Mouse (Mus musculus): Measurements from ENCODE around the gene A530016L24Rik.

Gene A530016L24Rik

DNA sequence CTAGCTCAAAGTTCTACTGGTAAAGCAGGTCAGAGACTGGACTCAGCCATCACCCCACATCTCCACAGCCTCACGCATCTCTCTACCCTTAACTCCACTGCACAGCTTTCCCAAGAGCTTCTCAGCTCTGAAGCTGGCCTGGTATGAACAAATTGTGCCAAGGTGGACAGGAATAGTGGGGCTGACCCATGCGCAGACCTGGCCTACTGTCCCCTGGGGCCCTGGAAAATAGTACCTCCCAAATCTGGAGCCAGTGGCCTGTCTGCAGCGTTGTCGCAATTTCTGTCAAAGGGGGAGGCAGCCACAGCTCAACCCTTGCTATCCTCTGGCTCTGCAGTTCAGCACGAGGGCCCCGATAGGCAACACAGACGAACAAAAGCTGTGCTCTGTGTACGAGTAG is at the start of gene A530016L24Rik:
Gene A530016L24Rik (plus strand): TSS at position 315 of the 400 bp plus-strand sequence.
- DNase-seq = no peak

DNA sequence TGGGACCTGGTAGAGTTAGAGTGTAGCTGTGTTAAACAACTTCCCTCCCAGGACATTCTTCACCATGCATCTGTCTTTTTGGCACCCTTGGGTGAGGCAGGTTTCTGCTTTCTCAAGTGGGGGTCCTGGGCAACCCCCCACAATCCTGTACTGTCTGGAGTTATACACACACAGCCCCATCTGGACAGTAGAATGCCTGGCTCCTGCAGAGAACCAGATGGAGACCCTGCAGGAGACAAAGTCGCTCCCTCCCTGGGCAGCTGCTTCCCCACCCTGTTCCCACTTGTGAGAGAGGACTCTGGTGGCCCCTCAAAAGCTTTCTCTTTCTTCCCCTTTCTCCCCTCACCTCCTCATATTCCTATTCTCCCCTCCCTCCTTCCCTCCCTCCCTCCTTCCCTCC is 49.3 kb upstream of the A530016L24Rik start:
- no peak for DNase-seq

DNA sequence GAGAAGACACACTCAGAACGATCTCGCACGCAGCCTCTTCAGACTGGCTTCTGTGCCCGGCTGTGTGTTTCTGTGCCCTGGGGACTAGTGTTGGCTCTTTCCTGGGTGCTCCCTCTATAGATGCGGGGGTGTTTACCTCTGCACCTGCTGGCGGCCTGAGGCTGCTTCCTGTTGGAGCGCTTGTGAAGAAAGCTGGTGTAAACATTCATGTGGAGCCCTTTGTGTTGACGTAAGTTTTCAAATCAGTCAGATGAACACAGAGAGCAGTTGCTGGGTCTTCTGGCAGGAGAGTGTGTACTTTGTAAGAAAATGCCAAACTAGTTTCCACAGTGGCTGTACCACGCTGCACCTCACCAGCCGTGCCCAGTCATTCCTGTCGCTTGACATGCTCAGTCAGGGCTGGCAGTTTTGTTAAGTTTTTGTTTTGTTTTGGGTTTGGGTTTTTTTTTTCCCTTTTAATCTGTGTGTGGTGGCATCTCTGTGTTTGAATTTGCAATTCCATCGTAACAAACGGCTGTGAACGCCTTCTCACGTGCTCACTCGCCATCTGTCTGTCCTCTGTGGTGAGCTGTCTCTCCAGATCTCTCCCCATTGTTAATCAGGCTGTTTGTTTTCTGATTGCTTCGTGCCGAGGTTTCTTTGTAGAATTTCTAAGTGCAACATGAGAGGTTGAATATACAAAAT is 40.0 kb upstream of the A530016L24Rik start:
- DNase-seq = peak; percentile 16 to 54

DNA sequence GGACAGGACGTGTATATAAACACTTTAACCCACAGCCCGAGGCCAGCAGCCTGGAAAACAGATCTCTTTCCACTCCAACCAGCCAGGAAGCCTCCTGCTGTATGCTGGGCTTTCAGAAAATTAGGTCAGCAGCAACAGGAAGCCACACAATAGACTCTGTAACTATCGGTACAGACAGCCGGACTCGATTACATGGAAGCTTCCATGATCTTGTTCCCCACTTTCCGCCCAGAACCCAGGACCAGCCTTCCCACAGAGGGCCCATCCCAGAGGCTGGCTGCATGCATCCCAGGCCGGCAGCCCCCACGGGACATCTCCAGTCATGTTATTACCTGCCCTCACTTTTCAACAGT is 39.4 kb upstream of the A530016L24Rik start:
- DNase-seq = peak; percentile 17 to 39

DNA sequence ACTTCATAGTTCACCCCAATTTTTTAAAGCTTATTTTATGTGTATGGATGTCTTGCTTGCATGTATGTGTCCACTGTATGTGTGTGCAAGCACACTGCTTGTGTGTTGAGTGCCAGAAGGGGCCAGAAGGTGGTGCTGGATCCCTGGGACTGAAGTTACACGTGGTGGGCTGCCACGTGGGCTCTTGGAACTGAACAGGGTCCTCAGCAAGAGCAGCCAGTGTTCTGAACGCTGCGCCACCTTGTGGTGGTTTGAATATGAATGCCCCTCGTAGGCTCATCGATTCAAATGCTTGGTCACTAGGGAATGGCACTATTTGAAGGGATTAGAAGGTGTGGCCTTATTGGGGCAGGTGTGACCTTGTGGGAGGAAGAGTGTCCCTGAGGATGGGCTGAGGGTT is 38.4 kb upstream of the A530016L24Rik start:
- peak in 1 of 2 experiments; percentile 21 for DNase-seq

DNA sequence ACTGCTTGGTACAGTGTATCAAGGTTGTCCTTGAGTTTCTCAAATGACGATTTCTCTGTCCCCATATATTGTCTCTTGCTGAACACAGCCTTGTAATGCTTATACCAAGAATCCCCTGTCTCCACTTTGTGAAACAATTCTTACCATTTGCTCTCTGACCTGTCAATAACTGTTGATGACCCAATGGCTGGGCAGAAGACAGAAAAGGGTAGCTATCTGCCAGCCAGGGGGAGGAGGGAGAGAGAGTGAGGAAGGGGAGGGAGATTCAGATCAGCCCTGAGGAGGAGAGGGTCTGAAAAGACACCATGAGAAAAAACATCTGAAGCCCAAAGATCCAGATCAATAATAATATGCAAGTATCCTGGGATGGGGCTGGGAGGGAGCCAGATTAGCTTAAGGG is 37.9 kb upstream of the A530016L24Rik start:
- DNase-seq = no peak

DNA sequence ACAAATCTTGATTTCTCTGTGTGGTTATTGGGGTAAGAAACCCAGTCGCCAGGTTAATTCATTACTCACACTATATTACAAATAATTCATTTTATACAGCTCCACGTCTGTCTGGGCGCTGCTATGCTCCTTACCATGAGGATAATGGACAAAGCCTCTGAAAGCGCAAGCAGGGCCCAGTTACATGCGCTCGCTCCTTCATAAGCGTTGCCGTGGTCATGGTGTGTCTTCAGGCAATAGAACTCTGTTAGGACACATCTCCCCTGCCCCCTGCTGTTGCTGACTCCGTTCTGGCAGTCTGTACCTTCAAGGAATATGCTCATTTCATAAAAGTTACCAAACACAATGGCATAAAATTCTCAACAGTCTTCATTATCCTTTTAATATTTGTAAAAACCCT is 37.4 kb upstream of the A530016L24Rik start:
- DNase-seq = no peak

DNA sequence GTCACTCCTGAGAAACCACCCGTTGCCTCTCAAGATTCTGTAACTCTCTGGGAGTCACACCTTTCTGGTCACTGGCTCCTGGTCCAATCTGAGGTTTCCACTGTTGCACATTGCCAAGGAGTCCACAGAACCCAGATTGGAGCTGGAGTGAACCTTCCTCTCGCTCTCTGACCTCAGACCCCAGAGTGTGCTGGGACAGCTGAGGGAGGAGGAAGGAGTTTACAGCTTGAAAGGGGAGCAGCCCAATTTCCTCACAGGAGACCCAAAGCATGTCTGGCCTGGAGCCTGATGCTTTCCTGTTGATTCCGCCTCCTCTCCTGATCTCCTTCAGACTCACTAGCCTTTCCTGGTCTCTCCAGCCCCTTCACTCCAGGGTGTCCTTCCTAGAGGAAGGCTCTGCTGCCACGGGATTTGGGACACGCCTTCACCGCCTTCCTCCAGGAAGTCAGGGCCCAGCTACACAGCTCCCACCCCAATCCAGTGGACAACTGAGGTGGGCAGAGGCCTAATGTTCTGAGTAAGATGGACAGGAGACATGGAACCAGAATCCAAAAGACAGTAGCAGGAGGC is 33.0 kb upstream of the A530016L24Rik start:
- peak; percentile 11 to 34 for DNase-seq

DNA sequence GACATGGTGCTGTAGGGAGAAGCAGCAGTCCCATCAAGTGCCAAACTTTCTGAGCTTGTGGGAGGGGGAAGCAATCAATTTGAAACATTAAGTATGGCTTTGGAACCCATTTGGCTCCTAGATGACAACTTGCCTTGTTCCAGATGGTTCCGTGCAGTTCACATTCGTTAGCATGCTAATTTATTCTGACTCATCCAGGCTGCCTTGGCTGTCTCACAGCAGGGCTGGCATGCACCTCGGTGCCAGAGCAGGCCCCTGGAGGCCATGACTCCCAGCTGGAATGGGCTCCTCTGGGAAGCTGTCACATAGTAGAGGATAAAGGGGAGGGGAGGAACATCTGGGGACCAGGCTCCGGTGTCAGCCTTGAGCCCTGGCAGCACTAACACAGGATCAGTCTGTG is 31.4 kb upstream of the A530016L24Rik start:
- DNase-seq = no peak

DNA sequence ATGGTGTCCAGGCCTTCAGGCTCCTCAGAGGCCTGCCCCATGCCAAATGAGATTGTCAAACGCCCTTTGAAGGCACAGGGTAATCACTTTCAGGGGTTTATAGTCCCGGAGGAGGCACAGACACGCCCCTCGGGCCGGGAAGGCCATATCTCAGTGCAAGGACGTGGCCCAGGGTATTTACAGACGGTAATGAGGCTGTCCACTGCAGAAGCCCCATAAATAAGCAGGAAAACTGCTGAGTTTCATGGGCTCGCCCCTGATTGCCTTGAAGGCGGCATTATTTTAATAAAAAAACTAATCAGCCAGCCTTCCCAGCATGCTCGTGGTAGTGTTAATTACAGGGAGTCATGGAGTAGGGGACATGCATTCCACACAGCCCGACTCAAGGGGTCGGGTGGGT is 26.8 kb upstream of the A530016L24Rik start:
- no peak for DNase-seq

DNA sequence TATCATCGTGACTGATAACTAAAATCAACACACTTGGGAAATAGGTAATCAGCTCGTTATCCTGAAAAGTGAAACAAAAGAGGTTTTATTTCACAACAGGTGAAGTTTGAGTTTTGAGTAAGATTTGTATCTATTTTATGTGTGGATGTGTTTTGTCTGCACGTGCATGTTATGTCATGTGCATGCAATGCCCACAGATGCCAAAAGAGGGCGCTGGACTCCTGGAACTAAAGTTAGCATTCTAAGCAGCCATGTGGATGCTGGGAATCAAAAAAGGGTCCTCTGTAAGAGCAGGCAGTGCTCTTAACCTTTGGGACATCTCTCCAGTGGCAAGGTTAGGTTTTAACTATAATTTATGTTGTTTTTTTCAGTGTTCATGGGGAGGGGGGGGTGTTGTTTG is 26.0 kb upstream of the A530016L24Rik start:
- no peak for DNase-seq

DNA sequence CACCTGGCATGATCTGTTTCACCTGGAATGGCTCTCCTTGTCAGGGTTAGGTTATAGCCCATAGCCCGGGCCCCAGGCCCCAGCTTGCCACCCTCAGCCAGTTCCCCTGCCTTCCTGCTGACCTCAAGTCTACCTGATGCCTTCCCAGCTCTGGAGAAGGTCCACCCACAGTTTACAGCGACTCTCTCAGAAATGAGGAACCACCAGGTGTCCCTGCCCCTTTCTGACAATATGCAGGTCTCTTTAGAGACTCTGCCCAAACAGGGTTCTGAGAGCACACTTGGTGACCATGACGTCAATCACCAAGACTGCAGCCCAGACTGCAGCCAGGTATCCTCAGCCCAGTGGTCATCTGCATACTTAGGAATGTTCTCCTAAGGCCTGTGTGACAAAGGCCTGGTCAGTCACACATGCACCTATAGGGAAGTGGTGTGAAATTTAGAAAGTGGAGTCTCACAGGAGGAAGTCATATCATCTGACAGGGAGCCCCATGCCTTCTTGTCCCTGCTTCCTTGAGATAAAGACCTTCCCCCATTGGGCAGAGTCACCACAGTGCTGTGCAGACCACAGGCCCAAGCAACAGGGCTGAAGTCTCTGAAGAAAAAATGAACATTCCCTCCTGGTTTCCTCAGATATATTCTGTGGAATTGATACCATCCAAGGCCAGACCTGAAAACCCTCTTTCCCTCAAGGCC is 25.4 kb upstream of the A530016L24Rik start:
- DNase-seq = no peak

DNA sequence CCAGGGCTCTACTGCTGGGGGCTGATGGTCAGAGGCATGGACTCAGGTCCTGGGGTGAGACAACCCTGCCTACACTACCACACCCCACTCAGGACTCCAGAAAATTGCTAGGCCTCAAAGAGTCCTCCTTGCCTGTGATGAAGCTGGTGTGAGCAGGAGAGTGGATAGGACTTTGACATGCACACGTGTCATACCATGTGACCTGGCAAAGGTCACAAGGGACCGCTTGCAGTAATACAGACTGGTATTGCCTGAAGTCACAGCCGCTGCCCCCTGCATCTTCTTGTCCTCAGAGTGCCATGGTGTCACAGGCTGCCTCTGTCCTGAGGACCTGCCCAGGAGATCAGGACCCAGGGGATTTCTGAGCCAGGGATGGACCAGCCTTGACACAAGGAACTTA is 24.7 kb upstream of the A530016L24Rik start:
- DNase-seq = no peak

DNA sequence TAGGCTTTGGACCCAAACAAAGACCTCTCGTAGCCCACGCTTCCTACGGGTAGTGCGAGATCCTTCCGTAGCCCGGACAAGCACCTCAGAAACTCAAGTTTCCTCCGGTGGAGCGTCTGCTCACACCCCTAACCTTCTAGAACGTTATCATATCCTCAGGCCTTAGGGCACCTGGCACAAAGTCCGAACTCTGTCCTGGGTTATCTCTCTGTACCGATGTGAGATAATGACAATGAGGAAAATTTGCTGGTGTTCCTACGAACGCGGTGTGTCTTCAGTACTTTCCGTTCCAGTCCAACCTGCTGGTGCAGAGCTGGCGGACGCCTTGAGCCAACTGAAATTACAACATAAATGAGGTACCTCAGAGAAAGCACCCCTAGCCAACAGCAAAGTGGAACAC is 23.3 kb upstream of the A530016L24Rik start:
- DNase-seq = no peak

DNA sequence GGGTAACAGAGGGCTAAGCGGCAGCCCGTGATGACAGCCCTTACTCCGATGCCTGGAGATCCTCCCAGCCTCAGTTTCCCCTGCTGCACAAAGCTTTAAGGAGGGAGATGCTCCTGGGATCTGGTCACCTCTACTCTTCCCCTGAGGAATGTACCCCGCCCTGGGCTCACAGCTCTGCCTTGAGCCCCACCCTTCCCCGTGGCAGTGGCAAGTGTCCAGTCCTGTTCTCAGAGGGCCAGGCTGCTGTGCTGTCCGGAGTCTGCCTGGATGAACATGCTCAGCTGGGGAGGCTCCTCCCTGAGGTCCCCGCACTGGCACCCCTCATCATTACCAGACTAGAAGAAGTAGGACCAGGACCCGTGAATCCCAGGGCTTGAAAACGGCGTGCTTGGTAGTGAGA is 21.9 kb upstream of the A530016L24Rik start:
- no peak for DNase-seq

DNA sequence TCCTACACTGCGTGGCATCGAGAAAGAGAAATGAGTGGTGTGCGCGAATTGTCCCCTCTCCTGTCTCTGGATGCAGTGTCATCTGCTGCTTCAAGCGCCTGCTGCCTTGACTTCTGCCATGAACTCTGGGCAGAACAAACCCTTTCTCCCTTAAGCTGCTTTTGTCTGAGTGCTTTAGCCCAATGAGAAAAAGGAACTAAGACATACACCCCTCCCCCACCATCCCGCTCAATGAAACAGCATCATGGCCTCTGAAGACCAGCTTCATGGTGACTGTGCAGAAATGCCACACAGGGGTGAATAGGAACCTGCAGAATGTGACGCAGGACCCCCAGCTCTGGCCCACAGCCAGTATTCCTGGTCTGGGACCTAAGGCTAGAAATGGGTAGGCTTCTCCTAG is 19.9 kb upstream of the A530016L24Rik start:
- no peak for DNase-seq

DNA sequence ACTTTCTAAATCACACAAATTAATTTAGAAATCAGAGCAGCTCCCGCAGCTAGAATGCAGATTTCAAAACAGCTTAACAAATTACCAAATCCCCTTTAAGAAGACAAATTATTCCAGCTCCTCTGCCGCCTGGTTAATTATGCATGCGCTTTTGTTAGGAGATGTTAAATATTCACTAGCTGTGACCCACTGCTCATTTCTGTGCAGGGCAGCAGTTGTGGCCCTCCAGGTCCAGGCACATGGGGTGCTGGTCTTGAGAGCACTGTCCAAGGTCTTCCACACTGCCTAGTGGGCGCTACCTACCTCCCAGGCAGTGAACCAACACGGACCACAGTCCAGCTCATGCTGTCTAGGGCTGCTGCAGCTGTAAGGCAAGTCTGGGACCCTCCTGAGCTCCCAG is 19.0 kb upstream of the A530016L24Rik start:
- no peak for DNase-seq

DNA sequence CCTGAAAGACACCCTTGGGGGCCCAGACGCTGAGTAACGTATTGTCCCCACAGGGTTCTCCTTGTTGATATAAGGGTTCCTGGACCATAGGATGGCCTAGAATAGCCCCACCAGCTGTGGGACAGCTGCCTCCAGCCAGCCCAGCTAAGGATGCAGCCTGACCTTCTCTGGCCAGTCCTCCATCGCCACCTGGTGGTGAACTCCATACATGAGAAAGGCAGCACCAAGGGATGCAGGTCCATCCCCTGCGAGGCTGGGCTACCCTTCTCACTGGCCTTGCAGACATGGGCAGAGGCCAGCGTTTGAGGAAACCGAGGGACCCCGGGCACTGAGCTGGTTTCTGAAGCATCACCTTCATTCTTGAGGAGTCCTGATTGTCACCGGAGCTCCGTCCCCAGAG is 15.5 kb upstream of the A530016L24Rik start:
- peak; percentile 69 to 77 for DNase-seq

DNA sequence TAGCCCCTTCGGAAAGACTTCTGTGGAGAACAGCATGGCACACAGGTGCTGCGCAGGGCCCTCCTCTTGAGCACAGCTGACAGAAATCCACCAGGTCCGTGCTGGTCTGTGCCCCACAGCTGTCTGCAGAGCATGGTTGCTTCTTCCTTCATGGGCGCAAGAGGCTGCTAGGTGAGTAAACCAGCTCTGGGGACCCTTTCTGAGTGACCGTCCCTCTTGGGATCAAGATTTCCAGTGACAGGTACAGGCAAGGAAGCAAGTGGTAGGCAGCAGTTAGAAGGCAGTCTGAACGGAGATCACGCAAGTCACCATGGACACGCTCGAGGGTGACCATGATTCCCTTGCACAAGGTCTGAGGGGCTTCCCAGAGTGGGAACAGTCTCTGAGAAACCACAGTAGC is 287 bp downstream of the A530016L24Rik start:
- no peak for DNase-seq

DNA sequence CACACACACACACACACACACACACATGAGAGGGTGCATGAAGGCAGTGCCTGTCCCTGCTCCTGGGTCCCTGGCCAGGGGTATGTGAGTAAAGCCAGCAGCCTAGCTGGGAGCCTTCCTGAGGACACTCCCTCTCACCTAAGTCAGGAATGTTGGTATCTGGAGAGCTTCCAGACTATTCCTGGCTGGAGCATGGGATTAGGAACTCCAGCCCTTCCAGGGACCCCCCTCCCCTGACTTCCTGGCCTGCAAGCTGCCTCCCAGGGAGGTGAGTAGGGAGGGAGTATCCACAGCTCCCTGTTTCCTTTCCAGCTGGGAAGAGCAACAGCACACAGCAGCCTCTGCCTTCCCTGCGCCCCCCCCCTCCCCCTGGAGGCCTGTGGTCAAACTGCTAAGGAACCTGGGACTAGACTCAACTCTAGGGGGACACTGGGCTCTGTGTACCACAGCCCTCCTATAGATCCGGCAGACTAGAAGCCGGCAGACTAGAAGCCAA is 1.2 kb downstream of the A530016L24Rik start:
- peak; percentile 42 to 70 for DNase-seq

DNA sequence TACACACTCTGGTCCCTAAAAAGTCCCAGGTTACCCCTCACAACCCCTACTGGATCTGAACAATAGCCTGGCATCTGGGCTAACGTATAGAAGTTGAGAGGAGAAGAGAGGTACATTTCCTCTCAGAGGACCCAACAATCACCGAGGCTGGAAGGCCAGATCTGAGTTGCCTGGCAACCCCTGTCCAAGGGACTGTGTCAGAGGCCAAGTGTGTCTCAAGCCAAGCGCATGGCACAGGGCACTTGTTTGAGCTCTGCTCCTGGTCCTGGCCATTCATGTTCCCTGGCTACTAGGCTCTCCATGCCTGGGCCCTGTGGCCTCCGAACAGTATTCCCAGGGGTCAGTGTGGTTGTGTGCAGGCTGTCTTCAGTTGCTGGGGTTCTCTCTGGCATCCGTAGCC is 6.9 kb downstream of the A530016L24Rik start:
- DNase-seq = no peak

DNA sequence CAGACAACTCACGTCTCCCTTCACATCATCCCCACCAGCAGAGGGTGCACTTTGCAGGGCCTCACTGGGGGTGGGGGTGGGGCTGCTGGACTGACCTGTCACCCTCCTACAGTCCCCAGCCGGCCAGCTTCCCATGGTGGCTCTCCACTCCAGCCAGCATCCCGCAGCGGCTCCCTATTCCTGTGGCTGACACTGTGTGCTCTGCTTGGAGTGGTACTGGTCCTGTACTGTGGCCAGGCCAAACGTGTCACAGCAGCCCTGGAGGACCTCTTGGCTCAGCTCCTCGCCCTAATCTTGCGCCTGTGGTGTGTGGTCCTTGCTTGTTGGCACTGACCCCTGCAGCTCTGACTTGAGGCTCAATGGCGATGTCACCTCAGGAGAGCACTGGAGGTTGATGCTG is 8.5 kb downstream of the A530016L24Rik start:
- DNase-seq = no peak

DNA sequence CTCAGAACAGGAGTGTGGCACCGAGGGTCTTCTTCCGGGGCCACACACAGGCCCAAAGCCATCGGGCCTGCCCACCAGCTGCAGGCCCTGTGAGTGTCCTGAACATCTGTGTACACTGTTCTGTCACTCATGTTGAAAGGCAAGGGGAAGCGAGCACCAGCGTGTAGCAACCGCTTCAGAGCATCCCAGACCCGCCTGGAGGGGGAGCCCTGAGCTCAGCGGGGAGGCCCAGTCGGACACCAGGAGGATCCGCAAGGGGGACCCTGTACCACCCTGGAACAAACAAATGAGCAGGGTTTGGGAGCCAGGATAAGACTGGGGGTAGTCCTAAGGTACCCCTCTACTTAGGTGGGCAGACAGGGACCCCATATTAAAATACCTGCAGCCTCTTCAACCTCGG is 9.4 kb downstream of the A530016L24Rik start:
- no peak for DNase-seq
